Mouse (Mus musculus): ENCODE results near the gene Ampd1.
A peak's percentile ranks its signal among the peaks of the same experiment; 100 is the strongest.

The Ampd1 gene

GRCm38 (mm10) chr3:103102454-103103390 lies 28.9 kb downstream of the Ampd1 start, which contains the start of gene Dennd2c:
Gene Dennd2c, plus strand, starts transcription at chr3:103102604.
- DNase-seq = peak; percentile 52

DNA sequence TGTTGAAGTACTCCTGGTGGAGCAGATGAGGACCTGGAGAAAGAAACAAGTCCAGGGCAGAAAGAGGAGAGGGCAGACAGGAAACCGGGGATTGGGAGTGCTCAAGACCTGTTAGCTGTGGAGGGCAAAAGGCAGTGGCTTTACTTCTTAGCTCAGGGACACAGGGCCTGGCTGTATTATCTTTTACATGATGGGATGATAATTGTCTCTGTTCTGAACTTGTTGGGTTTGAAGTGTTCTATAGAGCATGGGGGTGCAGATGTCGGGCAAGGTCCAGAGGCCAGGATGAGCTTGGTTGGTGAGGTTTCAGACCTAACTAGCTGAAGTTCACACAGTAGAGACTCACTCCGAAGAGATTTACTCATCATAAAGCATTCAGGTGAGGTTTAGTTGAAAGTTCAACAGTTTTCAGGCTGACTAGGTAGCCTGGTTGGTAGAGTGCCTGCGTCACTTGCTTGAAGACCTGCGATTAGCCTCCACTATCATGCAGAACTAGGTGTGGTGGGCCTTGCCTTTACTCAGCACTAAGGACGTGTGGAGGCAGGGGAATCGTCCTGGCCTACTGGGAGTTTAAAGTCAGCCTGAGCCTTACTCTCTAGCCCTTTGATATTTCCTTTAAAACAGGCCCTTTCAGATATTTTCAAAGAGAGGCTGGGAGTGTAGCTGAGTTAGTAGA lies 33.9 kb downstream of the Ampd1 start:
- DNase-seq = no peak

GRCm38 (mm10) chr3:103112216-103112615 lies 38.4 kb downstream of the Ampd1 start:
- DNase-seq = no peak

GRCm38 (mm10) chr3:103123636-103124035 lies 49.8 kb downstream of the Ampd1 start:
- no peak for DNase-seq

DNA sequence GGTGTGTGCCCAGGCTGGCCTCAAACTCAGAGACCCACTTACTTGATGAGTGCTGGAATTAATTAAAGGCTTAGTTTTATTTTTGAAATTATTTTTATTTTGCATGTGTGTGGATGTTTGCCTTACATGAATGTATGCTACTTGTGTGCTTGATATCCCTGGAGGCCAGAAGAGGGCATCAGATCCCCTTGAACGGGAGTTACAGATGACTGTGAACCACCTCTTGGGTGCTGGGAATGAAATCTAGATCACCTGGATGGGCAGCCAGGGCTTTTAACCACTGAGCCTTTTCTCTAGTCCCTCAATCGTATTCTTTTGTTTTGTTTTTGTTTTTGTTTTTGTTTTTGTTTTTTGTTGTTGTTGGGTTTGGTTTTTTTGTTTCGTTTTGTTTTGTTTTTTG lies 52.3 kb downstream of the Ampd1 start:
- DNase-seq = no peak

DNA sequence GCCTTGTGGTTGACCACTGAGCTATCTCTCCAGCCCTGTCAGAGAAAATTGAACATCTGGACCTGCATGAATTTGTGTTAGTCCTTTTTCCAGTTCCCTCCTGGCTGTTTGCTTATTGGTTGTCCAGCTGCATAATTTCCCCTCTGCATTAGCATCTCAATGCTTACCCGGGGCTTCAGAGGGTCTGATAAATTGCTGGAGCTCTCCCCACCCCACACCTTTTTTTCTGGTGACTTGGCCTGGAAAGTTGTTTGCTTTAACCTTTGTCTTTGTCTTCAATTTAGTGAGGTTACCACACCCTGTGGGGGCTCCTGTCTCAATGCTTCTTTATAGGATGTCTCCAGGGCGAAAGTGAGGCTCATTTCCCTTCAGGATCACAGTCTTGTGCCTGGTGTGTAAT lies 53.4 kb downstream of the Ampd1 start:
- no peak for DNase-seq

GRCm38 (mm10) chr3:103127721-103128120 lies 53.9 kb downstream of the Ampd1 start:
- DNase-seq = no peak

DNA sequence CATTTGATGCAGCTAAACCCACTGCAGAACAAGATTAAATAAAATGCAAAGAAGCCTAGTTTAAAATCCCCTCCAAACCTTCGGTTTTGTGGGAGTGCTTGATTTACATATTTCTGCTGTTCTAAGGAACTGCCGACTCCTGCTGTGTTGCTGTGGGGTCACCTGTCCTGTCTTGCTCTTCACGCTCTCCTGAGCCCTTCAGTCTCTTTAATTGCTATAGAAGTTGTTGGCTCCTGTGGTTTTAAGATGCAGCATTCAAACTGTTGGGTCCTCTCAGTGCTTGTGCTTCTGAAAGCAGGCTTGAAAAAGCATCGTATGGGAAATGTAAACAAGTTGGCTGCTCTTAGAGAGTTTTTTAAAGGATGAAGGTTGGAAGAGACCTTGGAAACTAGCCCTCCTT lies 54.4 kb downstream of the Ampd1 start:
- no peak for DNase-seq

DNA sequence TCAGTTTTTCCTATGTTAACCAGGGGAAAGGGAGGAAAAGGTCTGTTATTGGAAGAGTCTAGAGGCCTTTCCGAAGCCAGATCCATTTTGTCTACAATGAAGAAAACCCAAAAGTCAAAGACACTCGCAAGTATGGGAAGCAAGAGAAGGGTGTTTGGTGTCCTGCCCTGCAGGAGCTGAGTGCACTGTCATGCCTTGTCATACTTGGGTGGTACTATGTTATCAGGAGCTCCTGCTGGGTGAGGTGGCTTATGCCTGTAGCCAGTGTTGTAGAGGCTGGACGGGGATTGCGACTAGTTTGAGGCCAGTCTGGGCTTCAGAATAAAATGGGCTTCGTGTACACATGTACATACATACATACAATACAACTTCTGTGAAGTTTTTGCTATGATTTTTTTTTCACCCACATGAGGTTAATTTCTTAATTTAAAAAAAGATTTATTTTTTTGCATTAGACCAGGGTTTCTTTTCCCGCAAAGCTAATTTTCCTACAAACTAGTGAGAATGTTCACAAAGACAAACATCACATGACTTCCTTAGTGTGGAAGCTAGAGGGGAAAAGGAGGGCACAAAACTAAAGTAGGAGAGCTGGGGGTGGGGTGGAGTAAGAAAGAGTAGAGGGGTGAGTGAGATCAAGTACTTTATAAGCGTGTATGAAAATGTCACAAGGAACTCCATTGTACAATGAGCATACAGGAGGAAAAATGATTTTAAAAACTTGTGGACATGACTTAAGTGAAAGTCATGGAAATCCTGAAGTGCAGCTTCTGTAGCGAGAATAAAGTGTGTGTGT lies 55.7 kb downstream of the Ampd1 start:
- DNase-seq = no peak

- no peak for DNase-seq
Measured at GRCm38 (mm10) chr3:103130236-103130751, 56.5 kb downstream of the Ampd1 start.

- DNase-seq = no peak
Measured at GRCm38 (mm10) chr3:103133098-103133497, 59.3 kb downstream of the Ampd1 start.

GRCm38 (mm10) chr3:103136414-103137077 lies 62.7 kb downstream of the Ampd1 start:
- DNase-seq = no peak

DNA sequence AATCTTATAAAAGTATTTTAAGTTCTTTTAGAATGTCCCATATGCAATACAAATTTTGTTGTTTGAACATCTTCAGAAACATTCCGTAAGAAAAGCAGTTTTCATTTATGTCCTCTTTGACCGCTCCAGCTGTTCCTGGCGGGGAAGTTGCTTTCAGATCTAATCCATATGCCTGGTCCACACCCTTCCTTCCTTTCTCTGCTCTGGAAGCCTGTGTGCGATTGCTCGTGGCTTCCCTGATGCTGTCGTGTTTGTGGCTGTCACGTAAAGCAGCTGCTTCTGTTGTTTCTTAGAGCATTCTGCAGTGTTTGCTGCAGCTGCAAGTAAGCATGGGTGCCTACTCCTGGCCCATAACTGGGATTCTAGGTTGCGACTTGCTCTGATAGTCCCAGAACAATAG lies 65.2 kb downstream of the Ampd1 start:
- no peak for DNase-seq

DNA sequence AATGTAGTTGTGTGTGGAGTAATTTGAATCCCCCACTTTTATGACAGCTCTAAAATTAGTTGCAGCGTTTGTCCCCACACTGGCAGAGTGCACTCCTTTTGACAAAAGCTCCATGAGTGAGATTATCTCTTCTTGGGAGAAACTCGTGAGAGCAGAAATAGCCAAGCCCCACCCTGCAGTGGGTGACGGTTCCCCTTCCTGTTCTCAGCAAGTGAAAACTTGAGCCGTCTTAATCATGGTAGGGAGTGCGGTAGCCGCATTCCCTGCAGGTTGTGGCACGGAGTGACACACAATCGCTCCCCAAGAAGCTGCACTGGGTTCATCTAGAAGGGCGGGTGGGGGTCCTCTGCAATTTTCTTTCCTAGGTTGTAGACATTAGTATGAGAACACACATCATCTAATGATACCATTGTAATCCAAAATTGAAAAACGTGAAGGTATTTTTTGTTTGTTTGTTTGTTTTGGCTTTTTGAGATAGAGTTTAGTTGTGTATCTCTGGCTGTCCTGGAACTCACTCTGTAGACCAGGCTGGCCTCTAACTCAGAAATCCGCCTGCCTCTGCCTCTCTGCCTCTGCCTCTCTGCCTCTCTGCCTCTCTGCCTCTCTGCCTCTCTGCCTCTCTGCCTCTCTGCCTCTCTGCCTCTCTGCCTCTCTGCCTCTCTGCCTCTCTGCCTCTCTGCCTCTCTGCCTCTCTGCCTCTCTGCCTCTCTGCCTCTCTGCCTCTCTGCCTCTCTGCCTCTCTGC lies 66.5 kb downstream of the Ampd1 start:
- peak; percentile 15 for DNase-seq

DNA sequence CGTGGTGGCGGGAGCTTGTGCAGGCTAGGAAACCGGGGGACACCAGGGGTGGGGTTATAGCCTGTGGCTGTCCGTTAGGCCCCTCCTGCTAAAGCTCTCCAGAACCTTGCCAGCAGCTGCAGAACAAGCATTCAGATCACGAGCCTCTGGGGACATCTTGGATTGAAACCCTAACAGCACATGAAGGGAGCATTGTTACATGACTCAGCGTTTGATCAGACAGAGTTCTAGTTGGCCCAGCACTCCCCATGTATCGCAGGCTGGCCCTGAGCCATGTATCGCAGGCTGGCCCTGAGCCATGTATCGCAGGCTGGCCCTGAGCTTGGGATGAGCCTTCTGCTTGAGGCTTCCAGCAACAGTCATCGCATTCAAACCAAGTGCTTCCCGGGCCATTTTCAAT lies 67.5 kb downstream of the Ampd1 start:
- no peak for DNase-seq

DNA sequence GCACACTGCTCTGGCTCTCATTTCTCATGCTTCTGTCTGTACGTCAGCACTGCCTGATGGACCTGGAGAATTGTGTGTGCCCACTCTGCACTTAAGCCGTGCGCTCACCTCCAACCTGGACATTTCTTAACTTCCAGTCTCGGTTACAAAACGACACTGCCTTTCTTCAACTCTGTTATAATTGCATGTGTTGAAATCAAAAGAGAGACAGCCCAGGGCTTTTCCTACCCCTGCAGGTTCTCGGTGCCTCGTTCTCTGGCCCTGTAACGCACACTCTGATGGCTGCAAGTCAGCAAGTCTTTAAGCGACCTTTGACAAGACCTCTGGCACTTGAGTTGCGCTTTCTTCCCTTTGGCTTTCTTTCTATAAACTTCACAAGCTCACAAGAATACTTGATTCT lies 68.6 kb downstream of the Ampd1 start:
- no peak for DNase-seq

GRCm38 (mm10) chr3:103145336-103145735 lies 71.5 kb downstream of the Ampd1 start:
- DNase-seq = no peak

DNA sequence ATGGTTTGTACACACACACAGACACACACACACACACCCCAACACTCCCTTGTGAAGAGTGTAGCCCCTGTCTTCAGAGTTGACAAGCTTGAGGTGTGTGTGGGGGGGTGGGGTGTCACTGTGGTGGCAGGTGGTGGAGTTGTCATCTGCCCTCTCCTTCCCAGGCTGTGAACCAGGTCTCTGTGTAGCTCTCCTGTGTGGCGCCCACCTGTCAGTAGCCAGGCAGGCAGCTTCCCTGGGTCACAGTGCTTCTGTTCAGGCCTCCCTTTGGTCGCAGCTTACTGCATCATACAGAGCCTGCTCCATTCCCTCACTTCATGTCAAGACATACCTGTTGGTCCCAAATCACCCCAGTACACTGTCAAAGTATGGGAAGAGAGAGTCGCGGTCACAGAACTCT lies 72.0 kb downstream of the Ampd1 start:
- no peak for DNase-seq

DNA sequence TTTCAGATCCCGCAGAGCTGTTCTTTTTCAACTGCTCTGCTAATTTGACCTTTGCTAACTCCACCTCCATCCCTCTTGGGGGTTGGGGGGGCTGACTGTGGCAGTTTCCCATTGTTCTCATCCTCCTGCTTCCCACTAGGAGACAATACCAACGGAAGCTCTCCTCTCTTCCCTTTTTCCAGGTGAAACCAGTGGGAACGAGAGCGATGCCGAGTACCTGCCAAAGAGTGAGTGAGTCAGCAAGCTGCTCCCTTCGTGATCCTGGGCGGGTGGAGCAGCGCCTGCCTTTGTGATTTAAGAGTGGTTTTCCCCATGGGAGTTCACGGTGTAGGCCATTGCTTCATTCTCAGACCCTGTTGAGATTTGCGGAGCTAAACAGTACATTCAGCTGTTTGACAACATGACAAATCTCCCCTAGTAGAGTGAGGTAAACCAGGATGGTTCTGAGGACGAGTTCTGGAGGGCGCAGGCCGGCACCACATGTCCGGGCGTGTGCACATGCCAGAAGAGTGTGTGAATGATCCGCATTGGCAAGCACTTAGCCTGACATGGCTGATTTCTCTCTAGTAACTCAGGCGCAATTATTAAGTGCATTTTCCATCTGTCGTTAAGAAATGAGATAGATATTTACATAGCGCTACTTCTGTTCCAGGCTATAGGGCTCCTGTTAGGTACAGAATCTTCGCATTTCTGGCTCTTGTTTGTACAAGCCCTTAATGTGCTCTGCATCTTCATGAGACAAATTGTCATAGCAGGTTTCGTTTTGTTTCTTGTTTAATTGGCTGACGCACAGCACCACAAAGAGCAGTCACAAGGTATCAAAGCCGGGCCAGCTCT lies 72.7 kb downstream of the Ampd1 start:
- no peak for DNase-seq

DNA sequence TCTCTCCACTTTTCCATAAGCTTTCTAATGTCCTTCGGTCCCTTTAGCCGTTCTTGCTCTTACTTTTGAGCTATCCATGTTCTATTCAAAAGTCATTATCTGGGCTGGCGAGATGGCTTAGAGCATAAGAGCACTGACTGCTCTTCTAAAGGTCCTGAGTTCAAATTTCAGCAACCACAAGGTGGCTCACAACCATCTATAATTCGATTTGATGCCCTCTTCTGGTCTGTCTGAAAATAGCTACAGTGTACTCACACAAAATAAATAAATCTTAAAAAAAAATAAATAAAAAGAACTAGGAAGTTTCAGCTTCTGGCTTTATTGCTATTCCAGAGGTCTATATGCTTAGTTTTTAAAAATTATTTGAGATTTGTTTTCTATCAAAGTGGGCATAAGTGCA lies 74.0 kb downstream of the Ampd1 start:
- no peak for DNase-seq

DNA sequence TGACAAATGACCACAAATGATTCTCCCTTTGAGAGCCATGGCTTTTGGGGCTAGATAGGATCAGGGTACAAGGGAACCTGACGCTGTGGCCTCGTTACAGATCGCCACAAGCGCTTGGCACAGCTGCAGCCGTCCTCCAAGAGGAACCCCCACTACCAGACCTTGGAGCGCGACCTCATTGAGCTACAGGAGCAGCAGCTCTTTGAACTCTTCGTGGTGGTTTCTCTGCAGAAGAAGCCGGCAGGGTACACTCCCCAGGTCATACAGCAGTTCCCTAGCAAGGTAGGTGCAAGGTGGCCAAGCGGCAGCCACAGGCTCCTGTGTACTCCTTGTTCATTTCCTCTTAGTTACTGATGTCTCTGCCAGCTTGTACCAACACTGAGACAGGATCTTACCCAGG lies 75.1 kb downstream of the Ampd1 start:
- DNase-seq = no peak
